Mouse (Mus musculus): ENCODE data around the gene Sfxn2.

GRCm38 (mm10) chr19:46527632-46528528 is 45.3 kb upstream of the Sfxn2 start:
- TF ChIP-seq CTCF (IDR thresholded peaks at IDR 0.05; ENCODE audit: low read depth, low read length) (no peak), POLR2A (IDR thresholded peaks at IDR 0.05; ENCODE audit: insufficient read depth, low read length) (no peak)

All from ES-Bruce4 (cell line).